Mouse (Mus musculus) erythroid progenitor cell, adult 5-6 weeks (primary cell): ENCODE results near the gene Frrs1l. TPM values are rescaled to one million over a fixed set of nuclear protein-coding genes. Genes with fewer than 3 reads are reported as not detected.

ENCODE experiments used
- ATAC-seq: replicated peaks from 2 replicates; pipeline ENCODE4 v1.8.0; 2016; ENCODE audit warnings: moderate number of reproducible peaks, mild to moderate bottlenecking, moderate TSS enrichment, inconsistent platforms; ENCODE audit not compliant: poor library complexity, low FRiP score, severe bottlenecking
- total RNA-seq, 2 experiments: library from RNA; stranded (forward) in 1 of 2; stranded (reverse) in 1 of 2; fragments of 150-400 nt in 1 of 2; fragments of 186-747, 209-891 nt in 1 of 2; gene quantifications; 2 replicates each; pipeline versions ENCODE4 v1.2.3 to v1.2.4; 2015 to 2017; ENCODE audit warnings: low replicate concordance in 2 of 2

Gene Frrs1l
- total RNA-seq, 2 experiments from 2014 or later = not detected

- ATAC-seq = no peak
These were observed 568 bp downstream of the Frrs1l start for GRCm38 (mm10) chr4:56989431-56990214.

GRCm38 (mm10) chr4:56965586-56966179, 24.5 kb downstream of the Frrs1l start:
- no peak for ATAC-seq

- no peak for ATAC-seq
These were observed 26.5 kb downstream of the Frrs1l start for GRCm38 (mm10) chr4:56963687-56964086.

- no peak for ATAC-seq
These were observed 28.8 kb downstream of the Frrs1l start for GRCm38 (mm10) chr4:56961320-56961925.

GRCm38 (mm10) chr4:56957518-56957917, 32.7 kb downstream of the Frrs1l start:
- no peak for ATAC-seq

GRCm38 (mm10) chr4:56953235-56953634, 37.0 kb downstream of the Frrs1l start:
- no peak for ATAC-seq

- ATAC-seq = no peak
These were observed 38.5 kb downstream of the Frrs1l start for GRCm38 (mm10) chr4:56951701-56952100.

- ATAC-seq = no peak
These were observed 40.7 kb downstream of the Frrs1l start for GRCm38 (mm10) chr4:56949494-56949893.

- peak; percentile 95 for ATAC-seq
These were observed 43.2 kb downstream of the Frrs1l start, which contains the start of gene Tmem245 for GRCm38 (mm10) chr4:56946641-56947640. Gene Tmem245, minus strand, starts transcription at chr4:56947437.

GRCm38 (mm10) chr4:56946180-56946579, 44.0 kb downstream of the Frrs1l start:
- ATAC-seq = no peak

- no peak for ATAC-seq
These were observed 45.9 kb downstream of the Frrs1l start for GRCm38 (mm10) chr4:56944286-56944685.

GRCm38 (mm10) chr4:56943258-56943657, 46.9 kb downstream of the Frrs1l start:
- no peak for ATAC-seq

GRCm38 (mm10) chr4:56942567-56942966, 47.6 kb downstream of the Frrs1l start:
- ATAC-seq = no peak

GRCm38 (mm10) chr4:56941481-56941880, 48.7 kb downstream of the Frrs1l start:
- ATAC-seq = no peak

- no peak for ATAC-seq
These were observed 53.1 kb downstream of the Frrs1l start for GRCm38 (mm10) chr4:56937136-56937535.

- no peak for ATAC-seq
These were observed 54.9 kb downstream of the Frrs1l start for GRCm38 (mm10) chr4:56935327-56935726.

- ATAC-seq = no peak
These were observed 57.0 kb downstream of the Frrs1l start for GRCm38 (mm10) chr4:56933154-56933553.

GRCm38 (mm10) chr4:56932096-56932495, 58.1 kb downstream of the Frrs1l start:
- no peak for ATAC-seq

- ATAC-seq = no peak
These were observed 59.9 kb downstream of the Frrs1l start for GRCm38 (mm10) chr4:56930312-56930711.

- ATAC-seq = no peak
These were observed 63.2 kb downstream of the Frrs1l start for GRCm38 (mm10) chr4:56926971-56927370.
